Mouse (Mus musculus) myocyte (in vitro differentiated cells): ENCODE measurements around the gene Vps13c.

Experiments
- CEBPB ChIP-seq: IDR thresholded peaks from 2 replicates; pipeline ENCODE4 v1.6.1; 2011; ENCODE audit warnings: mild to moderate bottlenecking, moderate library complexity; ENCODE audit not compliant: poor library complexity, insufficient read depth, severe bottlenecking
- E2F4 ChIP-seq: IDR thresholded peaks from one replicate; pipeline ENCODE4 v1.6.1; 2011; ENCODE audit warnings: mild to moderate bottlenecking, control low read depth, moderate library complexity; ENCODE audit not compliant: insufficient read depth
- MAX ChIP-seq: IDR thresholded peaks from one replicate; pipeline ENCODE4 v1.6.1; 2011; ENCODE audit warnings: low read depth, mild to moderate bottlenecking, control low read depth
- MYOD1 ChIP-seq, 3 experiments: IDR thresholded peaks; one replicate each; pipeline ENCODE4 v1.6.1; 2011; ENCODE audit warnings: control low read depth in 2 of 3, low read depth in 2 of 3, mild to moderate bottlenecking in 2 of 3, moderate library complexity in 1 of 3; ENCODE audit not compliant: insufficient read length in 2 of 3, control insufficient read depth in 1 of 3
- MYOG ChIP-seq, 3 experiments: IDR thresholded peaks; one replicate each; pipeline ENCODE4 v1.6.1; 2011; ENCODE audit warnings: control low read depth in 2 of 3, low read depth in 2 of 3, mild to moderate bottlenecking in 2 of 3; ENCODE audit not compliant: insufficient read length in 2 of 3, control insufficient read depth in 1 of 3, insufficient read depth in 1 of 3
- POLR2A ChIP-seq: IDR thresholded peaks from one replicate; pipeline ENCODE4 v1.6.1; 2011; ENCODE audit warnings: low read depth, mild to moderate bottlenecking, control low read depth, moderate library complexity; ENCODE audit not compliant: insufficient read length
- POLR2AphosphoS2 ChIP-seq: IDR thresholded peaks from one replicate; pipeline ENCODE4 v1.6.1; 2011; ENCODE audit warnings: low read depth, control low read depth; ENCODE audit not compliant: insufficient read length
- SRF ChIP-seq: IDR thresholded peaks from one replicate; pipeline ENCODE4 v1.6.1; 2011; ENCODE audit warnings: low read depth; ENCODE audit not compliant: control insufficient read depth, insufficient read length
- TCF12 ChIP-seq: IDR thresholded peaks from one replicate; pipeline ENCODE4 v1.6.1; 2011; ENCODE audit warnings: mild to moderate bottlenecking, control low read depth; ENCODE audit not compliant: poor library complexity, insufficient read depth, severe bottlenecking
- TCF3 ChIP-seq: IDR thresholded peaks from one replicate; pipeline ENCODE4 v1.6.1; 2011; ENCODE audit warnings: low read depth, control low read depth; ENCODE audit not compliant: insufficient read length
- USF1 ChIP-seq: IDR thresholded peaks from one replicate; pipeline ENCODE4 v1.6.1; 2011; ENCODE audit warnings: low read depth, mild to moderate bottlenecking, control low read depth, moderate library complexity

- no peak for TF ChIP-seq POLR2A
- no peak for TF ChIP-seq MAX
- TF ChIP-seq TCF3, result no peak
- TF ChIP-seq CEBPB, result no peak
- no peak for TF ChIP-seq USF1
- TF ChIP-seq POLR2AphosphoS2, result no peak
- no peak for TF ChIP-seq MYOG (IDR thresholded peaks at IDR 0.05; ENCODE audit: control insufficient read depth in 1 of 3, insufficient read depth in 1 of 3, insufficient read length in 2 of 3, low read depth in 2 of 3)
- TF ChIP-seq SRF, result no peak
- TF ChIP-seq TCF12, result no peak
- TF ChIP-seq E2F4, result no peak
- no peak for TF ChIP-seq MYOD1 (IDR thresholded peaks at IDR 0.05; ENCODE audit: control insufficient read depth in 1 of 3, insufficient read length in 2 of 3, low read depth in 2 of 3)
Observed at GRCm38 (mm10) chr9:67878197-67878769, 38.1 kb downstream of the Vps13c start.
